Mouse (Mus musculus) left cerebral cortex, adult 2 months (tissue): ENCODE measurements around the gene Zdhhc17. TPM values are rescaled to one million over a fixed set of nuclear protein-coding genes. Genes with fewer than 3 reads are reported as not detected.

Source experiments
- DNase-seq, 2 experiments: peaks; one replicate each; pipeline ENCODE4 v3.0.0; 2021 to 2022; ENCODE audit warnings: low spot score in 2 of 2, mixed read lengths in 1 of 2; ENCODE audit errors: extremely low spot score in 1 of 2
- H3K27ac ChIP-seq: fragments of 200-600 bp; 2 replicates; pipeline ENCODE4 v1.8.1; 2022
- H3K4me3 ChIP-seq: fragments of 200-600 bp; 2 replicates; pipeline ENCODE4 v1.8.1; 2022
- CTCF ChIP-seq: fragments of 200-600 bp; IDR thresholded peaks from 2 replicates; pipeline ENCODE4 v1.8.1; 2022; ENCODE audit warnings: antibody characterized with exemption, mild to moderate bottlenecking, moderate library complexity
- intact Hi-C: fragments of 180-260 bp; cut with DNase I; formaldehyde crosslinking; loops from one replicate; pipeline ENCODE4 v1.15.1; 2025
- long read RNA-seq, 2 experiments: library from polyadenylated mRNA; stranded (forward); transcript quantifications; one replicate each; pipeline ENCODE4 v2.0.0; 2021; ENCODE audit warnings: borderline mapping rate in 2 of 2
- total RNA-seq, 2 experiments: library from RNA; stranded (reverse); gene quantifications; 2 replicates each; pipeline ENCODE4 v1.2.3; 2021

Zdhhc17 gene
- total RNA-seq, result 100 to 1,000 TPM; 113 to 128 TPM
- long read RNA-seq, experiment 1, partial matches to known transcripts, result 0 of 6 reads
- long read RNA-seq, experiment 1, other reads (novel, unspliced or antisense), result 6 of 6 reads
- long read RNA-seq, experiment 2, partial matches to known transcripts, result 0 of 3 reads
- long read RNA-seq, experiment 2, other reads (novel, unspliced or antisense), result 3 of 3 reads

- TF ChIP-seq CTCF, result no peak; the same call in 1 of the 2 replicates
- H3K27ac ChIP-seq, result peak within 1 kb of the TSS; percentile 100
- peak within 1 kb of the TSS; percentile 97 for H3K4me3 ChIP-seq
- DNase-seq, result peak; percentile 87 to 88
- intact Hi-C loops, result loop anchor here (5.0 kb wide), 1 partner anchor 87 kb away; no protein-coding TSS in a partner anchor
These were observed at the start of gene Zdhhc17 for GRCm38 (mm10) chr10:111009641-111010479. Gene Zdhhc17, minus strand, starts transcription at chr10:111010140.

- Histone ChIP-seq H3K27ac (no peak overlapping the region), H3K4me3 (no peak overlapping the region)
- no peak for TF ChIP-seq CTCF
- no peak for DNase-seq
- intact Hi-C loops, result no loop called here
These were observed 45.8 kb upstream of the Zdhhc17 start for GRCm38 (mm10) chr10:111055770-111056169.

DNA sequence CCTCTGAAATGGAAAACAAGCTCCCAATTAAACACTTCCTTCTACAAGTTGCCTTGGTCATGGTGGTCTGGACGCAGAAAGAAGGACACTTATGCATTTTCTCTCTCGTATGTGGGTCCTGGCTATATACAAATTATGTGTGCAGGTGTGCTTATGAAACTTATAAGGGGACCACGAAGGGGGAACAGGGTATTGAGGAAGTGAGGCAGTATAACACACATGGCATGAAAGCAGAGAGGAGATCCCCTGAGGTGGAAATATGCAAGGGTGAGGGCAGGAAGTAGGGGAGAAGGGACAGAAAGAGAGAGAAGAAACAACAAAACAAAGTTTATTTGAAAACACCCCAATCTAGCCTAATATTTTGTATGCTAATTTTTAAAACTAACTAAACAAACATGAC is 41.7 kb upstream of the Zdhhc17 start:
- intact Hi-C loops, result no loop called here
- Histone ChIP-seq H3K27ac (no peak overlapping the region), H3K4me3 (no peak overlapping the region)
- DNase-seq, result no peak
- no peak for TF ChIP-seq CTCF

DNA sequence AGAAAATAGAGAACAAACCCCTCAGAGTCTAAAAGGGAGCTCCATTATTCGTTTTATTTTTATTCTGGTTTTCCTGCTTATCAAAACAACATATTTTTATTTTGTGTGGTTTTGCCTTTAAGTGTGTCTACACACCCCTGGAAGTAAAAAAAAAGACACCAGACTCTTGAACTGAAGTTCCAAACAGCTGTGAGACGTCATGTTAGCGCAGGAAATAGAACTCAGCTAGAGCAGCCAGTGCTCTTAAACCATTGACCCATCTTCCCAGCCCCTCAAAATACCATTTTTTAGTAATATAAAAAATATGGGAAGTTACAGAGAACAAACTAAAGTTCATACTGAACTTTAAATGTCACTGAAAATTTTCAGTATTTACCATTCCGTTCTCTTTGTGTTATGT is 40.6 kb upstream of the Zdhhc17 start:
- no peak for TF ChIP-seq CTCF
- Histone ChIP-seq H3K27ac (no peak overlapping the region), H3K4me3 (no peak overlapping the region)
- DNase-seq, result no peak
- intact Hi-C loops, result no loop called here

GRCm38 (mm10) chr10:111050061-111050460 is 40.1 kb upstream of the Zdhhc17 start:
- TF ChIP-seq CTCF, result no peak
- no peak overlapping the region for H3K4me3 ChIP-seq
- intact Hi-C loops, result no loop called here
- H3K27ac ChIP-seq, result no peak overlapping the region
- DNase-seq, result no peak

DNA sequence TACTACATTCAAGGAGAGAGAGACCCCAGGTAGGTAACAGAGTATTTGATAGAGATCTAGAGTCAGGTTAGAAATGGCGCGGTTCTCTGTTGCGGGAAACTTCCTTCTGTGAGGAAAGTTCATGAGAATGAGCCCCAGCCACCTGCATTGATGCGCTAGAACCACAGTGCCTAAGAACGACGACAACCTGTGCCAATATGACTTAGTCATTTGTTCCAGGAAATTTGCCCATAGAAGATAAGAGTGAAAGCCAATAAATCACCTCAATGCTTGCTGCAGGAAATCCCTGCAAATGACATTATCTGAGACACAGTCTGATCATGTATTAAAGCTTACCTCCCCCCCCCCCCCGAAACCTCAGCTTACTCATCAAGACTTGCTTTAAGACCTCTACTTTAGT is 38.0 kb upstream of the Zdhhc17 start:
- TF ChIP-seq CTCF, result no peak
- DNase-seq, result no peak
- no peak overlapping the region for H3K4me3 ChIP-seq
- intact Hi-C loops, result no loop called here
- no peak overlapping the region for H3K27ac ChIP-seq

DNA sequence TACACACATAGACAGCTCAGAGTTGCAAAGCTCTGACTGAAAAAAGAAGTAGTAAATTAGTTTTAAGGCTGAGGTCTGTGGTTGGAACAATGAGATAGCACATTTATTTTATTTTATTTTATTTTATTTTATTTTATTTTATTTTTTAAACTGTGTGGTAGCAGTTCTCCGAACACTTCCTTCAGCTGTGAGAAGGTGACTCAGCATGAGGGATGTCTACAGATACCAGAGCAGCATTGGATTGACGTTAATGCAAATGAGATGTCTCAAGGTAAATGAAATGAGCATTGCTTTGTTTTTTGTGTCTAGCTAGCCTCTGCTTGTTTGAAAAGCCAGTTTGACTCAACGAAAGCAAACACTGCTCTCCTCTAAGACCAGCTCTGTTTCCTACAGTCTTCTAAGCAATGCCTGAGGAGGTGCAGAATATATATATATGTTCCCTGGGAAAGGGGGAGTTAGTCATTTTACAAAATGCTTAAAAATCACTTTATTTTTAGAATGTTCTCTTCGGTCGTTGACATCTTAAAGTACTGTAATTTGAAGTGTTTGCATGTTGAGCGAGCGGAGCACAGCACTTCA is 30.2 kb upstream of the Zdhhc17 start:
- DNase-seq, result no peak
- intact Hi-C loops, result no loop called here

GRCm38 (mm10) chr10:111036851-111037250 is 26.9 kb upstream of the Zdhhc17 start:
- H3K4me3 ChIP-seq, result no peak overlapping the region
- no peak for TF ChIP-seq CTCF
- no peak overlapping the region for H3K27ac ChIP-seq
- intact Hi-C loops, result no loop called here
- no peak for DNase-seq

More for the DNA sequence above, 30.2 kb upstream of the Zdhhc17 start:
- no peak for TF ChIP-seq CTCF
- no peak overlapping the region for H3K4me3 ChIP-seq
- peak overlapping the region; percentile 47; the same call in 1 of the 2 replicates for H3K27ac ChIP-seq

- DNase-seq, result no peak
- no peak for TF ChIP-seq CTCF
- H3K27ac ChIP-seq, result no peak overlapping the region
- no peak overlapping the region for H3K4me3 ChIP-seq
- intact Hi-C loops, result no loop called here
These were observed 25.2 kb upstream of the Zdhhc17 start for GRCm38 (mm10) chr10:111035134-111035533.

GRCm38 (mm10) chr10:111031511-111032365 is 21.8 kb upstream of the Zdhhc17 start:
- DNase-seq, result peak; percentile 51 to 60
- Histone ChIP-seq H3K4me3 (peak overlapping the region; percentile 21), H3K27ac (peak overlapping the region; percentile 82)
- intact Hi-C loops, result loop anchor here (1.0 to 5.0 kb wide), 2 partner anchors 20 to 66 kb away; no protein-coding TSS in a partner anchor
- no peak for TF ChIP-seq CTCF

DNA sequence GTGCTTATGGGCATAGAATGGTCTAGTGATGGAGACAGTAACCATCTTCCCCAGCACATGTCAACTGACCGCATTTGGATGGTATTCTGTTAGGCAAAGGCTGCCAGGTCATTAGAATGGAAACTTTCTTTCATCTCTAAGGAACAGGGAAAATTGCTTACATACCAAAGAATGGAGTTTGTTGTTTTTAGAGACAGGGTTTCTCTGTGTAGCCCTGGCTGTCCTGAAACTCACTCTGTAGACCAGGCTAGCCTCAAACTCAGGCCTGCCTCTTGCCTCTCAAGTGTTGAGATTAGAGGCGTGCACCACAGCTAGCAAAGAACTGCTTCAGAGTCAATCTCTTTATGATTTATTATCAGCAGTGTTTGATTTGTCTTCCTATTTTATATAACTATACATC is 20.9 kb upstream of the Zdhhc17 start:
- TF ChIP-seq CTCF, result no peak
- no peak for DNase-seq
- H3K27ac ChIP-seq, result peak overlapping the region; percentile 82
- no peak overlapping the region for H3K4me3 ChIP-seq
- intact Hi-C loops, result loop anchor here (1.0 to 5.0 kb wide), 2 partner anchors 20 to 66 kb away; no protein-coding TSS in a partner anchor

DNA sequence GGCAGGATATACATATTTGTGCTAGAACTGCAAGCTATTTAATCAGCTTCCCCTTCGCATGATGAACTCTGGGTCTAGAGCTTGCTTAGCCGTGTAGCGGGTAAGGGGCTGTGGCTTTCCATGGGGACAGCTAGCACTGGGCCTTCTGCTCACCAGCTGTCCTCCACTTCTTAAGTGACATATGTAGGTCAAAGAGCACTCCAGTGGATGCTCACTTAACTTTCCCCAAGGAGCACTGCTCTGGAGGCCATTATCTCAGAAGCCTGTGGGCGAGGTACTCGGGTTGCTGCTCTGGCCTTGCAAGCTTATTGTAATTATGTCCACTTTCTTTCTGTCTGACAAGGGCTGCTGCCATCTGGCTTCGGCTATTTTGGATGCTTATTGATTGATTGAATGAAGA is 16.2 kb upstream of the Zdhhc17 start:
- intact Hi-C loops, result no loop called here

More for the DNA sequence above, 16.2 kb upstream of the Zdhhc17 start:
- TF ChIP-seq CTCF, result no peak
- DNase-seq, result no peak
- no peak overlapping the region for H3K4me3 ChIP-seq
- no peak overlapping the region for H3K27ac ChIP-seq
